Mouse (Mus musculus) limb, embryonic 13.5 days (tissue): ENCODE data around the gene Rgl1. TPM values are rescaled to one million over a fixed set of nuclear protein-coding genes. Genes with fewer than 3 reads are reported as not detected.

Experiments
- ATAC-seq: fragments of 200-750 bp; cut with Nextera tagmentation; 2 replicates; pipeline ENCODE4 v1.8.0; 2017; ENCODE audit warnings: low read depth, moderate number of reproducible peaks, moderate TSS enrichment; ENCODE audit not compliant: low FRiP score
- H3K27ac ChIP-seq: fragments of 300-500 bp; sonication (generic); 2 replicates; pipeline ENCODE4 v1.5.1; 2015; ENCODE audit warnings: inconsistent platforms, mild to moderate bottlenecking, moderate library complexity
- H3K27me3 ChIP-seq: fragments of 300-500 bp; sonication (generic); 2 replicates; pipeline ENCODE4 v1.6.1; 2015; ENCODE audit warnings: mild to moderate bottlenecking, inconsistent platforms
- H3K36me3 ChIP-seq: fragments of 300-500 bp; sonication (generic); 2 replicates; pipeline ENCODE4 v1.6.1; 2015; ENCODE audit warnings: inconsistent platforms, mild to moderate bottlenecking, moderate library complexity
- H3K4me1 ChIP-seq: fragments of 300-500 bp; sonication (generic); 2 replicates; pipeline ENCODE4 v1.6.1; 2015; ENCODE audit warnings: inconsistent platforms
- H3K4me2 ChIP-seq: fragments of 300-500 bp; sonication (generic); replicated peaks from 2 replicates; pipeline ENCODE4 v1.6.1; 2015; ENCODE audit warnings: inconsistent platforms, mild to moderate bottlenecking, moderate library complexity
- H3K4me3 ChIP-seq: fragments of 300-500 bp; sonication (generic); 2 replicates; pipeline ENCODE4 v1.5.1; 2015; ENCODE audit warnings: moderate library complexity, mild to moderate bottlenecking, inconsistent platforms
- H3K9ac ChIP-seq: fragments of 300-500 bp; sonication (generic); 2 replicates; pipeline ENCODE4 v1.6.1; 2015; ENCODE audit warnings: mild to moderate bottlenecking, inconsistent platforms
- H3K9me3 ChIP-seq: fragments of 300-500 bp; sonication (generic); 2 replicates; pipeline ENCODE4 v1.6.1; 2016; ENCODE audit warnings: inconsistent platforms
- WGBS: fragments of 180-500 bp; shearing (Covaris S2); methylation state at CpG from one replicate; pipeline ENCODE4 v1.1.7; 2015; 5-methylcytosine and 5-hydroxymethylcytosine counted together
- polyA plus RNA-seq: library from polyadenylated mRNA; unstranded; fragments of >200 nt; fragmentation: Nextera tagmentation; extraction: Ambion mirVana; gene quantifications from 2 replicates; pipeline ENCODE4 v1.2.1, GENCODE M21; 2015

Gene Rgl1
- polyA plus RNA-seq, 1 experiment from 2014 or later = 41.7 TPM

GRCm38 (mm10) chr1:152702920-152703319 is 63.2 kb downstream of the Rgl1 start:
- no peak overlapping the region for H3K4me3 ChIP-seq
- H3K36me3 ChIP-seq = no peaks in the 10 kb centered on the region
- no peaks in the 10 kb centered on the region for H3K9me3 ChIP-seq
- H3K27ac ChIP-seq = no peak overlapping the region
- 0 out of 2 replicates have a peak, but pooled peaks have one; percentile 36 for ATAC-seq
- no peaks in the 10 kb centered on the region for H3K27me3 ChIP-seq
- H3K9ac ChIP-seq = no peak overlapping the region
- 36% methylated on average over 6 of the region's 6 CpGs for WGBS
- no peak overlapping the region for H3K4me2 ChIP-seq
- H3K4me1 ChIP-seq = peaks cover 12% of the 10 kb centered on the region; the same call in 1 of the 2 replicates

DNA sequence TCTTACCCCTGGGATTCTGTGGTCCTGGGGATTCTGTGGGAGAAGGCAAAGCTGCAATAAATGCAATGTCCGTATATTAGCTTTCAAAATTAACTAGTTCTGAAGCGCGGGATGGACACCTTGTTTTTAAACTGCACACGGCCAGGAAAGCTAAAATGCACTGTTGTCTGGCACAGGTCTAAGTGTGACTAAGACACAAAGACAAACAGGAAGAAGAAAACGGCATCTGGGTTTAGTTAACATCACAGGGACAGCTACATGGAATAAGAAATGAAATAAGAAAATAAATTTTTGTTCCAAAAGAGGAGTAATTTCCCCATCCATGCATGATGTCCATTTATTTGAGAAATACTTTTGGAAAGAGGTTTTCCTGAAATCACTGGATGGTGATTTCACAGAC is 65.1 kb downstream of the Rgl1 start:
- no peak overlapping the region for H3K27ac ChIP-seq
- no peaks in the 10 kb centered on the region for H3K36me3 ChIP-seq
- no peak overlapping the region for H3K4me3 ChIP-seq
- H3K9ac ChIP-seq = no peak overlapping the region
- H3K9me3 ChIP-seq = no peaks in the 10 kb centered on the region
- peaks cover 12% of the 10 kb centered on the region; the same call in 1 of the 2 replicates for H3K4me1 ChIP-seq
- H3K27me3 ChIP-seq = no peaks in the 10 kb centered on the region
- no peak for ATAC-seq
- 66% methylated on average over 5 of the region's 5 CpGs for WGBS
- no peak overlapping the region for H3K4me2 ChIP-seq

DNA sequence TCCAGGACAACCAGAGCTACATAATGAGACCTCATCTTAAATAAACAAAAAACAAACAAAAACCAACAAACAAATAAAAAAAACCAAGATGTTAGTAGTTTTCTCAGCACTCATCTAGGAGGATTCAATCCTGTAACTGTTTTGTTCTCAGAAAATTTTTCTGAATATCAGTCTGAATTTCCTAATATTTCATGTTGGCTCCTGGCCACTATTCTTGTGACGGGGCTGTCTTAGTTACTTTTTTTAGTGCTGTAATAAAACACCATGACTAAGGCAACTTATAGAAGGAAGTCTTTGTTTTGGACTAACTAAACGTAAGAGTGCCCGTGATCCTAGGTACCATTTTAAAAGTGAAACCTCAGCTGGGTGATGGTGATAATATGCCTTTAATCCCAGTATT is 68.8 kb downstream of the Rgl1 start:
- Histone ChIP-seq H3K9me3 (no peaks in the 10 kb centered on the region), H3K4me3 (no peak overlapping the region), H3K27ac (no peak overlapping the region), H3K27me3 (no peaks in the 10 kb centered on the region), H3K36me3 (no peaks in the 10 kb centered on the region), H3K9ac (no peak overlapping the region), H3K4me1 (0 out of 2 replicates have a peak, but pooled peaks cover 3% of the 10 kb centered on the region), H3K4me2 (no peak overlapping the region)
- ATAC-seq = no peak
- WGBS = 25% methylated on average over 3 of the region's 3 CpGs

- Histone ChIP-seq H3K36me3 (no peaks in the 10 kb centered on the region), H3K9ac (no peak overlapping the region), H3K27ac (no peak overlapping the region), H3K27me3 (no peaks in the 10 kb centered on the region), H3K4me2 (no peak overlapping the region), H3K9me3 (no peaks in the 10 kb centered on the region), H3K4me3 (no peak overlapping the region), H3K4me1 (peaks cover 13% of the 10 kb centered on the region)
- ATAC-seq = no peak
- WGBS = 32% methylated on average over 9 of the region's 9 CpGs
Observed at GRCm38 (mm10) chr1:152695491-152695890, 70.7 kb downstream of the Rgl1 start.

DNA sequence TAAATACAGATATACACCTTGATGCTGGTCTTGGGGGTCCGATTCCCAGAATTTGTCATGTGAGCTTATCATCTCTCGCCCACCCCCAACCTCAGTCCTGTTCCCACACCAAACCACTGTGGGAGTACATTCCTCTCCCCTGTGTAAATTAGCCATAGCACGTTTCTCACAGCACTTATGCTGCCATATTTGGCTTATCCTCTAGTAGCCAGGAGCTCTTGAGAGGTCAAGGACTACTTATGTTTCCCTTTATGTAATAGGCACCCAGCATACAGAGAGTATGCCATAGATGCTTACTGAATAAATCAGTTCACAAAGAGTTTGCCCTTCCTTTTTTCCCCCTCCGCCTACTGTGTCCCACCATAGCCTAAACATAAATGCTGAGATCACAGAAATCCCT is 76.2 kb downstream of the Rgl1 start:
- Histone ChIP-seq H3K27me3 (no peaks in the 10 kb centered on the region), H3K9ac (no peak overlapping the region), H3K36me3 (no peaks in the 10 kb centered on the region), H3K4me2 (no peak overlapping the region), H3K4me3 (no peak overlapping the region), H3K4me1 (peaks cover 44% of the 10 kb centered on the region), H3K9me3 (no peaks in the 10 kb centered on the region), H3K27ac (no peak overlapping the region)
- no peak for ATAC-seq
- 91% methylated on average over 4 of the region's 4 CpGs for WGBS

DNA sequence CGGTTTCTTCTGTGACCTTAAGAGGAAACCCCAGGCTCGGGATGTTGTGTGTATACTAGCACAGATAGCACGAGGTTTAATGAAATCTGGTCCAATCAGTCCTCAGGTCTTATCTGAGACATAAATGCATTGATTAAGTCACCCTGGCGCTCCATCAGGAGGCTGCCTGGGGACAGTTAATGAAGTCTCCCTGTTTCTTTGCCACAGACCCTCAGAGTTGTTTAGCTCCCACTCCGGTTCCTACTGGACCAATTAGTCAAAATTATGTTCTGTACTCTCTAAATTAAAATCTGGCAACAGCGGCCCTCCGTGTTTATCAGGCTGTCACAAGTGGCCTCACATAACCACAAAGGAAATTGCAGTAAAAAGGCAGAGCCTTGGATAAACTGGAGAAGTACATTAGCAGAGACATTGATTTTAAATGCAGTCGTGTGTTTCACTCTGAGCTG is 78.4 kb downstream of the Rgl1 start:
- no peak overlapping the region for H3K4me3 ChIP-seq
- ATAC-seq = 0 out of 2 replicates have a peak, but pooled peaks have one; percentile 1
- no peaks in the 10 kb centered on the region for H3K36me3 ChIP-seq
- H3K27ac ChIP-seq = peak overlapping the region; percentile 77
- peak overlapping the region; percentile 41 for H3K4me2 ChIP-seq
- no peaks in the 10 kb centered on the region for H3K27me3 ChIP-seq
- H3K4me1 ChIP-seq = peaks cover 59% of the 10 kb centered on the region
- WGBS = 10% methylated on average over 8 of the region's 8 CpGs
- H3K9me3 ChIP-seq = no peaks in the 10 kb centered on the region
- no peak overlapping the region for H3K9ac ChIP-seq

- no peaks in the 10 kb centered on the region for H3K9me3 ChIP-seq
- peak; percentile 83 for ATAC-seq
- WGBS = 5% methylated on average over 6 of the region's 6 CpGs
- peaks cover 62% of the 10 kb centered on the region for H3K4me1 ChIP-seq
- H3K4me3 ChIP-seq = no peak overlapping the region
- no peaks in the 10 kb centered on the region for H3K27me3 ChIP-seq
- H3K27ac ChIP-seq = peak overlapping the region; percentile 77
- no peak overlapping the region for H3K9ac ChIP-seq
- H3K36me3 ChIP-seq = no peaks in the 10 kb centered on the region
- H3K4me2 ChIP-seq = peak overlapping the region; percentile 41
Observed at GRCm38 (mm10) chr1:152687099-152687730, 78.9 kb downstream of the Rgl1 start.

DNA sequence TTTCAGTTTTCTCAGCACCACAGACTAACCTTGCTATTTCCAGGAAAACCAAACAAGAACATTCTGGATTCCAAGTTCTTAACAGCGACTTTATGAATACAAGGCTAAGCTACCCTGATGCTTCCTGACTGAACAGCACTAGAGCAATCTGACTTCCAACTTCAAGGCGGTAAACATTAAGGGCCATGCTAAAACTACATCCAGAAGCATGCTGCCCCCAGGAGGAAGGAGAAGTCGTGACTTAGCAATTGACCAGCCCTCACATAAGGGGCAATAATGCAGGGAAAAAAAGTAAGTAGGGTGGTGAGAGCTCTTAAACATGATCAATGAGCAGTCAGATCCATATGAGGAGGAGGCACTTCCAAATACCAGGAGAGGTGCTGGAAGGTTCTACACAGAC is 80.6 kb downstream of the Rgl1 start:
- no peaks in the 10 kb centered on the region for H3K9me3 ChIP-seq
- H3K4me3 ChIP-seq = no peak overlapping the region
- H3K27ac ChIP-seq = no peak overlapping the region
- ATAC-seq = no peak
- H3K36me3 ChIP-seq = no peaks in the 10 kb centered on the region
- 58% methylated on average over 3 of the region's 3 CpGs for WGBS
- H3K9ac ChIP-seq = no peak overlapping the region
- no peaks in the 10 kb centered on the region for H3K27me3 ChIP-seq
- H3K4me1 ChIP-seq = peaks cover 65% of the 10 kb centered on the region
- H3K4me2 ChIP-seq = no peak overlapping the region

DNA sequence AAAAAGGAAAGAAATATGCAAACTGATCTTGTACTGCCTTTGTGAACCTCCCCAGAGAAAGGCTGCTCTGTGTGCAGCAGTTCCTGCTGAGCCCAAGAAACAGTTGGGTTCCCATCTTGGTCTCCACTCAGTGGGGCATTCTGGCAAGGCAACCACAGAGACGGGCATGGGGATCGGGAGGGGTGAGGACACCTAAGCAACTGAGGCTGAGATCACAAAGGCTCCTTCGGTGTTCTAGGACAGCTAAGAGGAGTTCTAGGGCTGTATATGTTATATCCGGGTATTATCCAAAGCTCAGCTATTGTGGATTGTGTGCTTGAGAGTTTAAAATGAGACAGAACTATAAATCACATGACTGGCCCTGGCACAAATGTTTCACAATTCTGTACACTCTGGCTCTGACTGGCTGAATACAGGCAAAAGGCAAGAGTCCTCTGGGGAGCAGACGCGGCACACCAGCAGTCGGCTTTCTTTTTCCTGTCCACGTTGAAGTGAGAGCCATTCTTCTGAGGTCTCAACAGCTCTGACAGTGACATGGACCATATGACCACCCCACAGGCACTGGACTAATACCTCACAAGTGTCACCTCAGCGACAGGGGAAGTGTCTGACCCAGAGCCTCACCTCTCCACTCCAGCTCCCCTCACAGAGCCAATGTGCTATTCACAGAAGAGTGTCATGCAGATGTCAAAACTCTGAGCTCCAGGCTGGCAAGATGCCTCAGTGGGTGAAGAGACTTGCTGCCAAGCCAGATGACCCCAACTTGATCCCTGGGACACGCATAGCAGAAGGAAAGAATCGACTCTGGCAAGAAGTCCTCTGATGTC is 83.6 kb downstream of the Rgl1 start:
- H3K9ac ChIP-seq = no peak overlapping the region
- 51% methylated on average over 11 of the region's 11 CpGs for WGBS
- no peak overlapping the region for H3K27ac ChIP-seq
- no peak for ATAC-seq
- no peak overlapping the region for H3K4me2 ChIP-seq
- no peaks in the 10 kb centered on the region for H3K9me3 ChIP-seq
- no peaks in the 10 kb centered on the region for H3K27me3 ChIP-seq
- H3K4me1 ChIP-seq = peaks cover 53% of the 10 kb centered on the region
- no peak overlapping the region for H3K4me3 ChIP-seq
- no peaks in the 10 kb centered on the region for H3K36me3 ChIP-seq

GRCm38 (mm10) chr1:152681676-152682367 is 84.3 kb downstream of the Rgl1 start:
- no peaks in the 10 kb centered on the region for H3K9me3 ChIP-seq
- no peaks in the 10 kb centered on the region for H3K36me3 ChIP-seq
- H3K27ac ChIP-seq = no peak overlapping the region
- H3K27me3 ChIP-seq = no peaks in the 10 kb centered on the region
- WGBS = 57% methylated on average over 6 of the region's 6 CpGs
- ATAC-seq = no peak
- no peak overlapping the region for H3K4me3 ChIP-seq
- H3K9ac ChIP-seq = no peak overlapping the region
- no peak overlapping the region for H3K4me2 ChIP-seq
- H3K4me1 ChIP-seq = peaks cover 46% of the 10 kb centered on the region

DNA sequence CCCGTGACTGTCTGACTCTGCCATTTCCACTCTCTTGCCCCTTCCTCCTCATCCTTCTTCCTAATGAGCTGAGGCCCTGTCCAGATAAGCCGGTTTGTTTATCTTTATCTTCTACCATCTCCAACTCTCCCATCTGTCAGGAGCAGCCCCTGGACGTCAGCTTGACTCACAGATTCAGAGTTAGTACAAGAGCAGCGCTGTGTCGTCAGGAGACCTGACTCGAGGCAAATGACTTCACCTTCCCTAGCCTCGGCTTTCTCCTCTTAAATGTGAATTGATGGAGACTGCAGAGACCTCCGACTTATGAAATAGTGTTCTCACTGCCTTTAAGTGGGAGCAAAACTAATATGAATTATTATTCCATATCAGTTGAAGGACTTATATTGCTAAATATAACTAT is 85.0 kb downstream of the Rgl1 start:
- H3K4me2 ChIP-seq = no peak overlapping the region
- no peak for ATAC-seq
- H3K9me3 ChIP-seq = no peaks in the 10 kb centered on the region
- H3K27me3 ChIP-seq = no peaks in the 10 kb centered on the region
- WGBS = 41% methylated on average over 8 of the region's 8 CpGs
- H3K36me3 ChIP-seq = no peaks in the 10 kb centered on the region
- H3K27ac ChIP-seq = no peak overlapping the region
- H3K4me1 ChIP-seq = peaks cover 41% of the 10 kb centered on the region
- no peak overlapping the region for H3K4me3 ChIP-seq
- no peak overlapping the region for H3K9ac ChIP-seq

- WGBS = 45% methylated on average over 5 of the region's 5 CpGs
- Histone ChIP-seq H3K27ac (no peak overlapping the region), H3K36me3 (no peaks in the 10 kb centered on the region), H3K4me2 (no peak overlapping the region), H3K9ac (no peak overlapping the region), H3K9me3 (no peaks in the 10 kb centered on the region), H3K4me1 (peaks cover 21% of the 10 kb centered on the region), H3K27me3 (no peaks in the 10 kb centered on the region), H3K4me3 (no peak overlapping the region)
- no peak for ATAC-seq
Observed at GRCm38 (mm10) chr1:152678451-152678850, 87.7 kb downstream of the Rgl1 start.
